Mouse (Mus musculus) CH12.LX (cell line): ENCODE data around the gene Fau. TPM values are rescaled to one million over a fixed set of nuclear protein-coding genes. Genes with fewer than 3 reads are reported as not detected.
A peak's percentile ranks its signal among the peaks of the same experiment; 100 is the strongest.

Source experiments
- DNase-seq: peaks from one replicate; pipeline ENCODE4 v3.0.0-alpha.2; 2013; ENCODE audit errors: extremely low read depth
- H3K27ac ChIP-seq: 2 replicates; pipeline ENCODE4 v1.5.1; 2012; ENCODE audit warnings: low read depth, mild to moderate bottlenecking, control low read depth, moderate library complexity; ENCODE audit not compliant: insufficient read depth
- H3K27me3 ChIP-seq: replicated peaks from 2 replicates; pipeline ENCODE3; 2012; ENCODE audit warnings: inconsistent platforms
- H3K36me3 ChIP-seq, 2 experiments: replicated peaks in 1 of 2; 2 replicates each; pipeline versions ENCODE3 to v1.6.1; 2012; ENCODE audit warnings: inconsistent platforms in 1 of 2, low read length in 1 of 2, mild to moderate bottlenecking in 1 of 2, mixed read lengths in 1 of 2, moderate library complexity in 1 of 2; ENCODE audit not compliant: control insufficient read depth in 1 of 2, insufficient read depth in 1 of 2
- H3K4me1 ChIP-seq, 2 experiments: 2 replicates each; pipeline ENCODE4 v1.6.1; 2012; ENCODE audit warnings: inconsistent platforms in 1 of 2, moderate library complexity in 1 of 2; ENCODE audit not compliant: insufficient read depth in 2 of 2, control insufficient read depth in 1 of 2
- H3K4me2 ChIP-seq: 2 replicates; pipeline ENCODE4 v1.6.1; 2012; ENCODE audit warnings: low read depth, mild to moderate bottlenecking, control low read depth; ENCODE audit not compliant: poor library complexity, insufficient read depth, severe bottlenecking
- H3K4me3 ChIP-seq, 3 experiments: fragments of 150-350 bp in 1 of 3; sonication (generic) in 1 of 3; replicated peaks in 1 of 3; 2 replicates each; pipeline versions ENCODE3 to v1.5.1; 2011 to 2012; ENCODE audit warnings: low read depth in 2 of 3, low read length in 2 of 3, mild to moderate bottlenecking in 2 of 3, moderate library complexity in 2 of 3, control low read depth in 1 of 3, improper control_type of control experiment in 1 of 3, inconsistent platforms in 1 of 3, mixed read lengths in 1 of 3; ENCODE audit not compliant: poor library complexity in 1 of 3
- H3K79me2 ChIP-seq: replicated peaks from 2 replicates; pipeline ENCODE4 v1.6.1; 2012; ENCODE audit warnings: mild to moderate bottlenecking, moderate library complexity; ENCODE audit not compliant: control insufficient read depth, poor library complexity, insufficient read depth, severe bottlenecking; ENCODE audit errors: extremely low read depth
- H3K9ac ChIP-seq: 2 replicates; pipeline ENCODE4 v1.6.1; 2012; ENCODE audit warnings: low read depth, mild to moderate bottlenecking, control low read depth, moderate library complexity; ENCODE audit not compliant: insufficient read depth
- H3K9me3 ChIP-seq: replicated peaks from 2 replicates; pipeline ENCODE3; 2012; ENCODE audit warnings: low read length, inconsistent platforms, mixed read lengths
- CTCF ChIP-seq, 2 experiments: IDR thresholded peaks in 1 of 2; conservative IDR thresholded peaks in 1 of 2; 2 replicates each; pipeline ENCODE4 v1.5.1; 2011 to 2012; ENCODE audit warnings: low read depth in 2 of 2, low read length in 2 of 2, improper control_type of control experiment in 1 of 2, inconsistent platforms in 1 of 2, mild to moderate bottlenecking in 1 of 2, moderate library complexity in 1 of 2
- E2F4 ChIP-seq: IDR thresholded peaks from 2 replicates; pipeline ENCODE4 v1.6.1; 2011; ENCODE audit warnings: low read depth, low read length, improper control_type of control experiment; ENCODE audit not compliant: insufficient replicate concordance
- HCFC1 ChIP-seq: IDR thresholded peaks from 2 replicates; pipeline ENCODE4 v1.6.1; 2012; ENCODE audit warnings: low read depth, mild to moderate bottlenecking, inconsistent platforms, low read length, improper control_type of control experiment
- IRF4 ChIP-seq: IDR thresholded peaks from 2 replicates; pipeline ENCODE4 v1.6.1; 2014; ENCODE audit warnings: low read depth, mild to moderate bottlenecking, inconsistent platforms, low read length, improper control_type of control experiment
- JUN ChIP-seq: IDR thresholded peaks from 2 replicates; pipeline ENCODE4 v1.6.1; 2011; ENCODE audit warnings: low read depth, mild to moderate bottlenecking, low read length, improper control_type of control experiment, moderate library complexity; ENCODE audit not compliant: insufficient read depth
- MAZ ChIP-seq: IDR thresholded peaks from 2 replicates; pipeline ENCODE4 v1.6.1; 2012; ENCODE audit warnings: low read depth, mild to moderate bottlenecking, inconsistent platforms, low read length, improper control_type of control experiment, moderate library complexity
- MEF2A ChIP-seq: IDR thresholded peaks from 2 replicates; pipeline ENCODE4 v1.6.1; 2014; ENCODE audit warnings: low read depth, mild to moderate bottlenecking, inconsistent platforms, low read length, improper control_type of control experiment, borderline replicate concordance
- MYC ChIP-seq: IDR thresholded peaks from 2 replicates; pipeline ENCODE4 v1.6.1; 2011; ENCODE audit warnings: low read depth, mild to moderate bottlenecking, improper control_type of control experiment, low read length
- NELFE ChIP-seq: IDR thresholded peaks from 2 replicates; pipeline ENCODE4 v1.6.1; 2011; ENCODE audit warnings: low read depth, low read length, improper control_type of control experiment
- NRF1 ChIP-seq: IDR thresholded peaks from 2 replicates; pipeline ENCODE4 v1.6.1; 2014; ENCODE audit warnings: low read depth, mild to moderate bottlenecking, inconsistent platforms, low read length, improper control_type of control experiment, moderate library complexity
- POLR2A ChIP-seq: IDR thresholded peaks from 2 replicates; pipeline ENCODE4 v1.6.1; 2011; ENCODE audit warnings: low read depth, mild to moderate bottlenecking, improper control_type of control experiment, low read length
- POLR2AphosphoS2 ChIP-seq: IDR thresholded peaks from 2 replicates; pipeline ENCODE4 v1.6.1; 2011; ENCODE audit warnings: low read depth, low read length, improper control_type of control experiment
- RCOR1 ChIP-seq: conservative IDR thresholded peaks from 2 replicates; pipeline ENCODE4 v1.6.1; 2012; ENCODE audit warnings: low read depth, mild to moderate bottlenecking, inconsistent platforms, low read length, improper control_type of control experiment
- SIN3A ChIP-seq: IDR thresholded peaks from 2 replicates; pipeline ENCODE4 v1.6.1; 2012; ENCODE audit warnings: low read length, improper control_type of control experiment, inconsistent platforms
- SMC3 ChIP-seq: IDR thresholded peaks from 2 replicates; pipeline ENCODE4 v1.6.1; 2011; ENCODE audit warnings: low read depth, low read length, improper control_type of control experiment
- TBP ChIP-seq: conservative IDR thresholded peaks from 2 replicates; pipeline ENCODE4 v1.6.1; 2011; ENCODE audit warnings: low read depth, low read length, improper control_type of control experiment
- TCF12 ChIP-seq: IDR thresholded peaks from 2 replicates; pipeline ENCODE4 v1.6.1; 2014; ENCODE audit warnings: low read depth, mild to moderate bottlenecking, inconsistent platforms, low read length, improper control_type of control experiment
- UBTF ChIP-seq: IDR thresholded peaks from 2 replicates; pipeline ENCODE4 v1.6.1; 2012; ENCODE audit warnings: low read depth, mild to moderate bottlenecking, inconsistent platforms, low read length, improper control_type of control experiment, moderate library complexity
- USF1 ChIP-seq: IDR thresholded peaks from 2 replicates; pipeline ENCODE4 v1.6.1; 2014; ENCODE audit warnings: low read depth, mild to moderate bottlenecking, inconsistent platforms, low read length, improper control_type of control experiment
- ZC3H11A ChIP-seq: IDR thresholded peaks from 2 replicates; pipeline ENCODE4 v1.6.1; 2012; ENCODE audit warnings: low read depth, mild to moderate bottlenecking, inconsistent platforms, low read length, improper control_type of control experiment
- ZKSCAN1 ChIP-seq: IDR thresholded peaks from 2 replicates; pipeline ENCODE4 v1.6.1; 2012; ENCODE audit warnings: low read depth, inconsistent platforms, low read length, improper control_type of control experiment, borderline replicate concordance
- ZMIZ1 ChIP-seq: IDR thresholded peaks from 2 replicates; pipeline ENCODE4 v1.6.1; 2012; ENCODE audit warnings: low read depth, mild to moderate bottlenecking, inconsistent platforms, low read length, improper control_type of control experiment
- ZNF384 ChIP-seq: IDR thresholded peaks from 2 replicates; pipeline ENCODE4 v1.6.1; 2012; ENCODE audit warnings: low read depth, low read length, improper control_type of control experiment, inconsistent platforms
- dilution Hi-C: fragments of 300-500 bp; cut with MboI; formaldehyde crosslinking; loops from 2 replicates; pipeline ENCODE4 v1.14.3; 2020; ENCODE audit warnings: low sequenced_read_pairs; ENCODE audit not compliant: extremely low pct_unique_long_range_greater_than_20kb, extremely low pct_ligation_motif_present
- in situ Hi-C: fragments of 300-500 bp; cut with MboI; formaldehyde crosslinking; loops from 3 replicates; pipeline ENCODE4 v1.14.3; 2019; ENCODE audit warnings: low sequenced_read_pairs, low pct_ligation_motif_present, low pct_unique_long_range_greater_than_20kb, mixed read lengths
- polyA plus RNA-seq: library from polyadenylated mRNA; unstranded; fragments of >175 nt; gene quantifications from 2 replicates; pipeline ENCODE4 v1.2.1, GENCODE M21; 2012; ENCODE audit warnings: low read depth; ENCODE audit not compliant: insufficient read length
- total RNA-seq, 2 experiments: library from RNA; depleted of rRNA; stranded (reverse); fragments of 300-350 nt in 1 of 2; fragments of >200 nt in 1 of 2; gene quantifications; 2 replicates each; pipeline ENCODE4 v1.2.3; 2012 to 2014

Gene Fau
- total and polyA plus RNA-seq, 3 experiments = 1,239 to 2,522 (median 2,403) TPM

DNA sequence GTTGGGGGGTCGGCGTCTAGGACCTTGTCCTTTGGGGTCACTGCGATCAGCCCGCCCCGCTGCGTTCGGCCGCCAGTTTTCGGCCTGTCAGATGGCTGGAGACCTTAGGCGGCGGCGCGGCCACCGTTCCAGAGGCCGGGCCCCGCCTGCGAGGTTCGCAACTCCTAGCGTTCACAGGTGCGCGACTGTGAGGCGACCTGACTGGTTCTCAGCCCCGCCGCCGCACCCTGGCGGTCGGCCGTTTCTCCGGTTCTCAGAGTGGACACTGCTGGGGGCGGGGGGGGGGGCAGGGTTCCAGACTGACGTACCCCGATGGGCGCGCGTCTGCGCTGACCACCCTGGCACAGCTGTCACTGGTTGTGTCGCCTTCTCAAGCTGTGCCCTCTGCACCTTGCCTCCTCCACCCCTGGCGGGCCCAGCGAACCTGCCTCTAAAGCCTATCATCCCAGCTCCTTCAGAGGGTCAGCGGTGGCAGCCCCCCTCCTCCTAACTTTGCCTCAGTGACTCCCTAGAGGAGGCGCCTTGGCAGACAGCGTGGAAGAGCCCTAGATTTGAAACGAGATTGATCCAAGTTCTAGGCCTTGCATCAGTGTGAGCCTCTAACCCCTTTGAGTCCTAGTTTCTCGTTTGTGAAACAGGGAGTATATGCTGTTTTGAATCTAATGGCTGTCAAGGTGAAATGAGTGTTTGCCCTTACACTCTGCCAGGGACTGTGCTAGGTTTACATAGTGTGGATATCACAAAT is 10.3 kb upstream of the Fau start:
- DNase-seq = no peak
- peak overlapping the region; percentile 99 for H3K27ac ChIP-seq

DNA sequence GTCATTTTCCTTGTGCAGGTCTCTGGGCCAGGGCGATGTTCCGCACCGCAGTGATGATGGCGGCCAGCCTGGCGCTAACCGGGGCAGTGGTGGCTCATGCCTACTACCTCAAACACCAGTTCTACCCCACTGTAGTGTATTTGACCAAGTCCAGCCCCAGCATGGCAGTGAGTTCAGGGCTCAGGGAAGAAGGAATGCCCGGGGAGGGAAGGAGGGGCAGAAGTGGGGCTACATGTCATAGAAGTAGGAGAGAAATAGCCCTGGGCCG is 9.8 kb upstream of the Fau start:
- TF ChIP-seq ZMIZ1 (no peak), TBP (no peak), MEF2A (no peak), POLR2A (no peak), CTCF (conservative IDR thresholded peaks at IDR 0.05 in 1 of 2, IDR thresholded peaks at IDR 0.05 in 1 of 2; ENCODE audit: low read depth in 2 of 2, low read length in 2 of 2) (no peak), IRF4 (no peak), NRF1 (no peak), USF1 (no peak), MAZ (no peak), JUN (no peak), MYC (no peak), ZNF384 (no peak), RCOR1 (no peak)
- no peak for DNase-seq
- peak overlapping the region; percentile 97 for H3K9ac ChIP-seq
- peak overlapping the region; percentile 99 for H3K27ac ChIP-seq
- in situ Hi-C loops = no loop called here
- H3K9me3 ChIP-seq = no peaks in the 10 kb centered on the region
- dilution Hi-C loops = no loop called here
- peaks cover 30 to 58% of the 10 kb centered on the region in 2 experiments for H3K4me1 ChIP-seq
- peak overlapping the region; percentile 82 to 99 (median 98) for H3K4me3 ChIP-seq
- peaks cover 50% of the 10 kb centered on the region for H3K79me2 ChIP-seq
- H3K27me3 ChIP-seq = no peaks in the 10 kb centered on the region
- H3K4me2 ChIP-seq = peak overlapping the region; percentile 93
- peaks cover 45 to 48% of the 10 kb centered on the region in 2 experiments for H3K36me3 ChIP-seq

More for the DNA sequence above, 10.3 kb upstream of the Fau start:
- peaks cover 28 to 58% of the 10 kb centered on the region in 2 experiments for H3K4me1 ChIP-seq
- H3K36me3 ChIP-seq = peaks cover 40 to 43% of the 10 kb centered on the region in 2 experiments
- peak overlapping the region; percentile 82 to 99 (median 98) for H3K4me3 ChIP-seq
- H3K9ac ChIP-seq = peak overlapping the region; percentile 97
- in situ Hi-C loops = no loop called here
- dilution Hi-C loops = no loop called here
- peak overlapping the region; percentile 93 for H3K4me2 ChIP-seq
- peaks cover 48% of the 10 kb centered on the region for H3K79me2 ChIP-seq
- H3K9me3 ChIP-seq = no peaks in the 10 kb centered on the region
- H3K27me3 ChIP-seq = no peaks in the 10 kb centered on the region
- TF ChIP-seq SMC3 (no peak), CTCF (conservative IDR thresholded peaks at IDR 0.05 in 1 of 2, IDR thresholded peaks at IDR 0.05 in 1 of 2; ENCODE audit: low read depth in 2 of 2, low read length in 2 of 2) (no peak), TCF12 (no peak), SIN3A (no peak), UBTF (peak; percentile 42; the same call in 1 of the 2 replicates), TBP (no peak), ZKSCAN1 (no peak), POLR2AphosphoS2 (0 out of 2 replicates have a peak, but pooled peaks have one; percentile 2), ZMIZ1 (no peak; the same call in 1 of the 2 replicates), MAZ (peak; percentile 5; the same call in 1 of the 2 replicates), NELFE (no peak; the same call in 1 of the 2 replicates), HCFC1 (no peak), ZC3H11A (no peak), MEF2A (no peak), MYC (no peak), ZNF384 (no peak), E2F4 (no peak)
